Mouse (Mus musculus): ENCODE data around the gene Fbxo7. TPM values are rescaled to one million over a fixed set of nuclear protein-coding genes. Genes with fewer than 3 reads are reported as not detected.

Gene Fbxo7
- 39.1 TPM for polyA plus RNA-seq (2014; fragmentation: Illumina TruSeq; extraction: RNeasy Lipid Tissue Mini Kit (QIAGEN cat#74804); ENCODE audit: low read depth, low replicate concordance)

DNA sequence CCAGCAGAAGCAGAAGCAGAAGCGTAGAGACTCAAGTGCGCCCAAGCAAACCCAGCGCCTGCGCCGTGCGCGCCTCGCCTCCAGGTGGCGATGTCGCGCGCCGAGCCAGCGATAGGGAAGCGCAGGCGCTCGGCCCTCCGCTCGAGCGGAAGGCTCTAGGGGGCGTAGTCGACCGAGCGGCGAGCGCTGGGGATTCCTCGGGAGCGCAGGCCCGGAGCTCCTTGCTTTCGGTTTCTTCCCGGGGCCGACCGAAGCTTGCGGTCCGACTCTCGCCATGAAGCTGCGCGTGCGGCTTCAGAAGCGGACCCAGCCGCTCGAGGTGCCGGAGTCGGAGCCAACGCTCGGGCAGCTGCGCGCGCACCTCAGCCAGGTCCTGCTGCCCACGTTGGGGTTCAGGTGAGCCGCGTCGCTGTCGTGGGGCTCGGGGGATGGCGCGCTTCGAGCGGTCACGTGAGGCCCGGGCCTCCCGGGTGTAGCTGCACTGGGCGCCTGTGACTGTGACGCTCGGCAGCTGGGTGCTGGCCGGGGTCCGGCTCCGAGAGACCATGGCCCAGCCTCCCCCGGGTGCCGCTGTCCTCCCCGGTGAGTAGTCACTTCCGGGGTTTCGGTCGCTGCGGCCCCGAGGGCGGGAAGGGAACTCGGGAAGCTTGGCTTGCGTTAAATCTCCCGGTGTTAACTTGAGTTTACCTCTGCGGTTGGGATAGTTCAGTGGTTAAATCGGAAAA lies at the start of gene Fbxo7:
TSS of gene Fbxo7 (plus strand) at position 224 of the 725 bp plus-strand sequence.

GRCm38 (mm10) chr10:86011781-86012180 lies 10.0 kb upstream of the Fbxo7 start, which contains the start of gene Bpifc:
Gene Bpifc, minus strand, starts transcription at chr10:86011895.

Other genes starting within 250 kb of the Fbxo7 start
- 29.6 TPM for gene Pwp1, start 192.5 kb upstream of the Fbxo7 start, polyA plus RNA-seq (2014; fragmentation: Illumina TruSeq; extraction: RNeasy Lipid Tissue Mini Kit (QIAGEN cat#74804); ENCODE audit: low read depth, low replicate concordance)
- gene Prdm4, start 104.8 kb upstream of the Fbxo7 start, polyA plus RNA-seq (2014; fragmentation: Illumina TruSeq; extraction: RNeasy Lipid Tissue Mini Kit (QIAGEN cat#74804); ENCODE audit: low read depth, low replicate concordance) = 14.4 TPM
- 0.77 TPM for gene Ascl4, start 94.3 kb upstream of the Fbxo7 start, polyA plus RNA-seq (2014; fragmentation: Illumina TruSeq; extraction: RNeasy Lipid Tissue Mini Kit (QIAGEN cat#74804); ENCODE audit: low read depth, low replicate concordance)
- gene Rtcb, start 64.1 kb upstream of the Fbxo7 start, polyA plus RNA-seq (2014; fragmentation: Illumina TruSeq; extraction: RNeasy Lipid Tissue Mini Kit (QIAGEN cat#74804); ENCODE audit: low read depth, low replicate concordance) = 33.4 TPM
- gene Bpifc, start 10.1 kb upstream of the Fbxo7 start, polyA plus RNA-seq (2014; fragmentation: Illumina TruSeq; extraction: RNeasy Lipid Tissue Mini Kit (QIAGEN cat#74804); ENCODE audit: low read depth, low replicate concordance) = not detected

All from kidney, adult 10 weeks (tissue).